Mouse (Mus musculus) ovary, postnatal 10 days (tissue): Measurements from ENCODE around the gene Chrnb4.
A peak's percentile ranks its signal among the peaks of the same experiment; 100 is the strongest.

Source experiments
- DNase-seq: peaks from one replicate; pipeline ENCODE4 v3.0.0; 2022; ENCODE audit warnings: low spot score

Gene Chrnb4

DNA sequence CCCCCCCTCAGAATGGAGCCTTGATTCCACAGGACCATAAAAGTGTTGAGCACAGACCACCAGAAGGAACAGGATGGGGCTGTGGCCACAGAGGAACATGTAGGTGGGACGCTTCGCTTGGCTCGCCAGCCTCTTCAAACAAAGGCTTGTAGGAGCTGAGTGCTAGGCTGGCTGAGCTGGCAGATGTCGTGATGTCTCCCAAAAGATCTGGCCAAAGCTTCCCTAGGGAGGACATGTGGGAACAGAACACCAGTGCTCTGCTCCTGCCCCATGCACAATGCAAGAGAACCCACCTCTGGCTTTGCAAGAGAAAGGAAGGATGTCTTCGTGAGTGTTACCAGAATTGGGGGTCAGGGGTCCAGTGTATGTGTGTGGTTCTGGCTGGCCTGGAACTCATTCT lies 25.3 kb downstream of the Chrnb4 start:
- DNase-seq, result no peak

DNA sequence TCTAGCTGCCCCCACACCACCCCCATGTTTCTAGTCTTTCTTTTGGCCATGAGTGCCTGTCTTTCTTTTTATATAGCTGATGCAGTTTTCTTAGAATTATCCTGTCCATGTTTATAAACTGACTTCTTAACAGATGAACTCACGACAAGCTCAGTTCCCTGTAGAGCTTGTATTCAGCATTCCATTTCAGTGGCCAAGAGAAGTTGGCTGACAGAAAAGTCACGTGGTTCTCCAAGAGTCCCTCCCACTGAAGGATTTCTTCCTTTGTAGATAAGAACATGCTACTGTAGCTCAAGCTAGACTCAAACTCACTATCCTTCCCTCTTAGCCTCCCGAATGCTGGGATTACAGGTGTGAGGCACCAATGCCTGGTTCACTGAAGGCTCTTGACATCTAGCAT lies 31.7 kb downstream of the Chrnb4 start:
- no peak for DNase-seq

DNA sequence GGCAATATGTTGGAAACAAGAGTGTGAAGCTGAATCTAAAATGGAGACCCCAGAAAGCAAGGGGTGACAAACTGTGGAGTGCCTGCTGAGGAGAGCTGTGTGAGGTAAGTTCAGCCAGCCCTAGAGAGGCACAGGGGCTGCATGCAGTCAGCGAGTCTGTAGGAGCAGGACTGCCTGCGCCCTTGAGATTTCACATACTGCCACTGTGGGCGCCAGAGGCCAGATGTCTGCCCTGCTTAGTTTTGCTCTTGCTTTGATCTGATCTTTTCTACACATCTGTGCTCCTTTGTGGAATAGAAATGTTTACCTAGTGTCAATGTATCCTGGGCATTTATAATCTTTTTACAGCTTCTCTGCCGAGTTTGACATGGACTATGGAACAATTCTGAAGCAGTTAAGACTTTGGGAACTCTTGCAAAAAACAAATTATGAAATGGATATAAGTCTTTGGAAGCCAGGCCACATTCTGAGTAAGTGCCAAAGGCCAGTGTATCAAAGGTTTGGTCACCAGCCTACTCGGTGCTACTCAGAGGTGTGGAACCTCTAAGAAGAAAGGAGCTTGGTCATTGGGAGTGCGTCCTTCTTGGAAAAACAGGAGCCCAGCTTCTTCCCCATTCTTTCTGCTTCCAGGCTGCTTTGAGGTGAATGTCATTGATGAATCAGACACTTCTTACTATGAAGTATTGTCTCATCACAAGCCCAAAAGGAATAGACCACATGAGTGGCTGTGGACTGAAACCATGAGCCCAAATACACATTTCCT lies 37.8 kb downstream of the Chrnb4 start:
- DNase-seq, result no peak

DNA sequence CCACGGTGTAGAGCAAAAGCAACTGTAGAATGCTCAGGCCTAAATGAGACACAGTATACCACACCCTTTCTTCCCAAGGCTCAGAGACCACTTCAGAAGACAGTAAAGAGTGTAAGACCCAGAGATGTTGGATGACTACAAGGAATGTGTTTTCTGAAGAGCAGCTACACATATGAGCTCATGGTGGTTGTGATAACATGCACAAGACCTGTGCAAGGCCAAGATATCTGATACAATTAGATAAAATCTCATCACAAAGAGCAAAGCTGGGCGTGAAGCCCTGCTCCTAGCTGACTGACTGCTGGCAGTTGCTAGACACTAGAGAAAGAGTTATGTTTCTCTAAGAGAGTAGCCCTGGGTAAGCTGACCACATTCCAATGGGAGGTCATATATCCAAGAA lies 38.9 kb downstream of the Chrnb4 start:
- no peak for DNase-seq

DNA sequence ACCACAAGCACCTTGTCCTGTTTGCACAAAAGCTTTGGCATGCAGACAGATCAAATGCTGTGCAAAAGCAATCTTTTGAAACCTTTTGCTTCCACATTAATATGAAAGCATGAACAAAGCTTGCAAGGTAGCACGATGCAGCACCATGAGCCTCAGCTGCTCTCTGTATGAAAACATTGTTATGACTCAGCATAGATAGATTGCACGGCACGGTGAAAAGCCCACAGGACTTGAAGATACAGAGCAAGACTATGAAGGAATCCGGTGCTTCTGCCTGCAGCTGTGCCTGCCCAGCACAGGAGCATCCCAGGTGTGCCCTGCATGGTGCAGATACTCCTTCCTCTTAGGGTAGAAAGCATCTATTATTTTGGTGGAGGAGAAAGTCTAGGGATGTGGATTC lies 45.0 kb downstream of the Chrnb4 start:
- DNase-seq, result no peak

DNA sequence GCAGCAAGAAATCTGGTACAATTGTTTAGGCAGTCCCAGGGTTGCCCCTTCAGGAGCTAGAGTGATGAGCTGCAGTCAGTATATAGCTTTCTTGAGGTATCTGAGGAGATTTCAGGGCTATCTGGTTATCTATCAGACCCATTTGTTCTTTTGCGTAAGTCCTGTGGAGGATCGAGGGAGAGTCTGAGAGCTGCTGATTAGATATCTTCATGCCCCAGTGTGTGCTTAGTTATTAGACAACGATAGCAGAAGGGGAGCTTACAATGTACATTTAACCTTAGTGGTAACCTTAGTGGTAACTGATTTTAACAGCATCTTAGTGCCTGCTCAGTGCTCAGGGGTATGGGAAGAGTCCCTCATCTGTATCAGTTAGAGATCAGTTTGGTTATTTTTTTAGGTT lies 52.9 kb downstream of the Chrnb4 start:
- no peak for DNase-seq

DNA sequence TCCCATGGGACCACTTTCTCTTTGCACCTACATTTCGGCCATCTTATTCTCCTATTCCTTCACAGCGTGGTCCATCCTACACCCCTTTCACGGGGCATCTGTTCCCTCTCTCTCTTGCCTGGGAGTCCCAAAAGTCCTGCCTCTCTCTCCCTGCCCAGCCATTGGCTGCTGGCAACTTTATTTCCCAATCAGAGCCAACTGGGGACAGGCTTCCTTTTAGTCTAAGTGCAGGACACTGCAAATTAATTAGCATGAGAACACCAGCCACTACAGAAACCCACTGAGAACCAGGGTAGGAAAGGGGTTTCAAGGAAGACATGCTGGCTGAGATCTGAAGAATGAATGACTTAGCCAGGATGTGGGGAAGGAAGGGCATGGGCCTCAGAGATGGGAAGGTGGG lies 54.2 kb downstream of the Chrnb4 start:
- no peak for DNase-seq

DNA sequence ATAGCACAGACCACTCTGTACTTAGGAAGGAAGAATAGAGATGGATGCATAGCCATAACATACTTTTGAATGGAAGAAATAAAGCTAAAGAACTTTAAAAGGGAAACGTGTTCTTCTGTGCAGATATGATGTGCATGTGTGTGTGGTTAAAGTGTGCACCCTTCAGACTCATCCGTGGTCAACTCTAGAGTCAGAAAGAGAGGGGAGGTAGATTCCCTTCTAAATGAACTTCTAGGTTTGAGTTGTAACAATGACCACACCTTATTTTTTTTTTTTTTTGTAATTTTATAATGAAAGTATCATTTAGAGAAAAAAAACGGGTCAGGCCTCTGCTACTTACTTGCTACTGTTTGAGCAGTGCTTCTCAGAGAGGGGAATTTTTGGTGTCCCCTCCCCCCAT lies 58.2 kb downstream of the Chrnb4 start:
- no peak for DNase-seq

DNA sequence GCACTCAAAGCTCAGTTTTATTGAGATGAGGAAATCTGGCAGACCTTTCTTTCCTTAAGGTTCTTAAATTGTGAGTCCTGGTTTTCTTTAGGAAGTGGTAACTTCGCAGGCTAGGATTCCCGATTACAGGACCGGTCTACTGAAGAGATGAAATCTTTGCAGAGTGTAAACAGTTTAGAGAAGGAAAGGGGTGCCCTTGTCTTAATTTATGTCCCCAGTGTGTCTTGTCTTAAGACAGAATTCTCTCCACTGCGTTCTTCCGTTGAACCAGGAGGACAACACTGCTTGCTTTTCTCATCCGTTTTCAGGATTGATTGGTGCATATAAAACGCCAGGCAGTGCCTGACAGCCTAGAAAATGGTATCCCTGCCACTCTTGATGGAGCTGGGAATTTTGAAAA lies 66.2 kb downstream of the Chrnb4 start:
- DNase-seq, result no peak

DNA sequence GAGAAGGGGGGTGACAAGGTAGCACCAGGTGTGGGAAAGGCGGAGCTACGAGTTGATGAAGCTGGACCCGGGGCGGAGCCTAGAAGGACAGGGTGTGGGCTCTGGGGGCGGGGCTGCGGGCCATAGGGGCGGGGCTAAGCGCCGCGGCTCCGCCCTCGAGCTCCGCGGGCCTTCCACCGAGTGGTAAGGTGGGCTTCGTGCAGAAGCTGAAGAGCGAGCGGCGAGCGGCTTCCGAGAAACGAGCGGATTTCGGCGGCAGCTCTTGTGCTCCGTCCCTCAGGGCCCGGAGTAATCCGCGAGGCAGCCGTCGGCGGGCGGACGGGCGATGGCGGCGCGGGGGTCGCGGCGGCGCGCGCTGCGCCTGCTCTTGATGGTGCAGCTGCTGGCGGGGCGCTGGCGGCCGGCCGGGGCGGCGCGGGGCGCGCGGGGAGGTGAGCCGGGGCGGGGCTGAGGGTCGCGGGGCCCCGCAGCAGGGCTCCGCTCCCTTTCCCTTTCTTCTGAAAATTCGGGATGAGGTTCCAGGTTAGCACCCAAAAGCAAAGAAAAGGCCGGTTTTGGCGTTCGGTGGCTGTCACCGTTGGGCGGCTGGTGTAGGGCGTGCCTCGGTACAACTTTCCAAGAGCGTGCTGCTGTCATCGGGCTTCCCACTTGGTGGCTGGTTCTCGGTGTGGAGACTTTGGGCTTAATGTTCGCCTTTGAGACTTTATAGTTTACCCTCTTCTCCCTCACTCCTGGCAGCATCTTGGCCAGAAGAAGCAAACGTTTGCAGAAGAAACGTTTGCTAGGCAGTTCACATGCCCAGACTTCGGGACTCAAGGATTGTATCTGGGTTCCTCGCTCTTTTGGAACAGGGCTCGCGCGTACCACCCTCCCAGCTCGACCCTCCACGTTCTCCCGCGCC lies 67.0 kb downstream of the Chrnb4 start:
- DNase-seq, result peak; percentile 2

DNA sequence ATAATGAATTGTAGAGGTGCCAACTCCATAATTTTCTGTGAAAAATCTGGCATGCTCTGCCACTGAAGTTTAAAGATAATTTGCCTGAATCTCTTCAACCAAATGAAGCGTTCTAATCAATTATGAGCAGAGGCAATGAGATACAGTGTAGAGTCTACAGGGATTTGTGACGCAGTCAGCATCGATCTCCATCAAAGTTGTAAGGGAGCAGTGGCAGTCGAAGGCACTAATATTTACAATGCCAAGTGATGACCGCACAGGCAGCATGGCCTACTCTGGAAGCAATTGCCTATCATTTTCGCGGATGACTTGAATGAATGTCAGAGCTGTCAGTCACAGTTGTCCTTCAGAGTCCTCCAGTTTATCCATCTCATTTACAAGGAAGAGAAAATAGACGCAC lies 67.9 kb downstream of the Chrnb4 start, which contains the start of gene Chrna5:
Gene Chrna5, plus strand, starts transcription at position 207 of the 400 bp plus-strand sequence.
- no peak for DNase-seq
